Comparison of ENCODE assay signal across 11 mouse cellular contexts in genomic region chr4:40837008-40837407, GRCm38 (mm10). TPM values are rescaled to one million over a fixed set of nuclear protein-coding genes. Genes with fewer than 3 reads are reported as not detected.
DNase-seq lines count a peak whose midpoint lies in the region; ATAC-seq lines count a peak whose summit lies in the region.
"Had no signal": no experiment of that assay in that cellular context is flagged by ENCODE, and none has a peak within 500 bp of the region (broad histone marks: within the 10 kb centered on the region; RNA-seq: fewer than 3 reads in every experiment).

No protein-coding gene starts in this region.

- H3K36me3 ChIP-seq in heart, embryonic 13.5 days = peaks cover 6% of the 10 kb centered on the region; the same call in 1 of the 2 replicates
- peaks cover 81% of the 10 kb centered on the region for H3K36me3 ChIP-seq in megakaryocyte, embryonic 14.5 days (replicated peaks; ENCODE audit: low read length)
- no peaks in the 10 kb centered on the region for H3K36me3 ChIP-seq in intestine, embryonic 15.5 days
- H3K36me3 ChIP-seq in stomach, embryonic 15.5 days = no peaks in the 10 kb centered on the region

- peaks cover 82% of the 10 kb centered on the region for H3K4me1 ChIP-seq in heart, embryonic 13.5 days
- peaks cover 91% of the 10 kb centered on the region for H3K4me1 ChIP-seq in megakaryocyte, embryonic 14.5 days
- H3K4me1 ChIP-seq in intestine, embryonic 15.5 days (replicated peaks) = peaks cover 12% of the 10 kb centered on the region
- peaks cover 23% of the 10 kb centered on the region for H3K4me1 ChIP-seq in stomach, embryonic 15.5 days

- H3K4me2 ChIP-seq in heart, embryonic 13.5 days = peak overlapping the region; percentile 56
- no peak overlapping the region for H3K4me2 ChIP-seq in intestine, embryonic 15.5 days (replicated peaks)
- H3K4me2 ChIP-seq in stomach, embryonic 15.5 days = 0 out of 2 replicates have a peak overlapping the region, but pooled peaks have one; percentile 31

- peak overlapping the region; percentile 66 for H3K9ac ChIP-seq in heart, embryonic 13.5 days
- H3K9ac ChIP-seq in intestine, embryonic 15.5 days = no peak overlapping the region
- H3K9ac ChIP-seq in stomach, embryonic 15.5 days = no peak overlapping the region
- H3K9ac ChIP-seq: liver, embryonic 14.5 days had no signal

- DNase-seq in heart, adult 18-20 months = no peak
- DNase-seq in gastrocnemius, adult 8-10 months (ENCODE audit: low spot score in 2 of 2) = no peak

- no peaks in the 10 kb centered on the region for H3K9me3 ChIP-seq in heart, embryonic 13.5 days
- H3K9me3 ChIP-seq in megakaryocyte, embryonic 14.5 days = no peaks in the 10 kb centered on the region
- H3K9me3 ChIP-seq in intestine, embryonic 15.5 days = no peaks in the 10 kb centered on the region
- H3K9me3 ChIP-seq in stomach, embryonic 15.5 days = no peaks in the 10 kb centered on the region

- WGBS in heart, embryonic 13.5 days = 18% methylated on average over 3 of the region's 3 CpGs
- 50% methylated on average over 3 of the region's 3 CpGs for WGBS in intestine, embryonic 15.5 days
- WGBS in stomach, embryonic 15.5 days = 46% methylated on average over 3 of the region's 3 CpGs

- no peaks in the 10 kb centered on the region for H3K27me3 ChIP-seq in heart, embryonic 13.5 days (replicated peaks)
- H3K27me3 ChIP-seq in megakaryocyte, embryonic 14.5 days (replicated peaks) = no peaks in the 10 kb centered on the region
- no peaks in the 10 kb centered on the region for H3K27me3 ChIP-seq in intestine, embryonic 15.5 days (replicated peaks)
- no peaks in the 10 kb centered on the region for H3K27me3 ChIP-seq in stomach, embryonic 15.5 days (replicated peaks)

- H3K4me3 ChIP-seq in heart, embryonic 13.5 days = peak overlapping the region; percentile 13
- H3K4me3 ChIP-seq in megakaryocyte, embryonic 14.5 days (replicated peaks) = peak overlapping the region; percentile 2
- no peak overlapping the region for H3K4me3 ChIP-seq in intestine, embryonic 15.5 days (replicated peaks)
- no peak overlapping the region for H3K4me3 ChIP-seq in stomach, embryonic 15.5 days (replicated peaks)
- H3K4me3 ChIP-seq: layer of hippocampus, adult 2 months had no signal

- H3K27ac ChIP-seq in heart, embryonic 13.5 days (replicated peaks) = peak overlapping the region; percentile 93
- peak overlapping the region; percentile 42; the same call in 1 of the 2 replicates for H3K27ac ChIP-seq in intestine, embryonic 15.5 days
- peak overlapping the region; percentile 77 for H3K27ac ChIP-seq in stomach, embryonic 15.5 days

- ATAC-seq in heart, embryonic 13.5 days (ENCODE audit: extremely low read depth, insufficient number of reproducible peaks, low FRiP score, low TSS enrichment) = no peak
- no peak for ATAC-seq in megakaryocyte, adult 5-6 weeks (ENCODE audit: poor library complexity, severe bottlenecking)
- ATAC-seq in intestine, embryonic 15.5 days = peak; percentile 46
- no peak; the same call in 1 of the 2 replicates for ATAC-seq in stomach, embryonic 15.5 days (ENCODE audit: insufficient read depth, low FRiP score, low read depth)
- no peak for ATAC-seq in megakaryocyte-erythroid progenitor cell, adult 5-6 weeks (replicated peaks; ENCODE audit: low FRiP score, low TSS enrichment, poor library complexity, severe bottlenecking)
- ATAC-seq: CD4-positive, CD25-positive, alpha-beta regulatory T cell, adult 4 months had no signal

RNA-seq across cellular contexts. Expression of gene B4galt1, which starts 16.8 kb away (rescaled TPM):
- polyA plus RNA-seq in heart, embryonic 13.5 days (2015; fragmentation: Nextera tagmentation; extraction: Ambion mirVana) = 46.2 and 48.1 TPM in 2 replicates
- total RNA-seq in heart, adult 18-20 months (2021) = 10 to 100 TPM; 58.2 to 59.1 TPM
- 43.8 and 101 TPM in 2 replicates for polyA plus RNA-seq in megakaryocyte, embryonic 14.5 days (2012; ENCODE audit: insufficient read depth, low replicate concordance)
- 75.4 and 79.4 TPM in 2 replicates for total RNA-seq in megakaryocyte, adult 5-6 weeks (2015)
- 46.4 and 57.4 TPM in 2 replicates for total RNA-seq in megakaryocyte, adult 5-6 weeks (2017)
- 30.2 and 33.2 TPM in 2 replicates for polyA plus RNA-seq in intestine, embryonic 15.5 days (2015; fragmentation: Nextera tagmentation; extraction: Ambion mirVana)
- polyA plus RNA-seq in stomach, embryonic 15.5 days (2015; fragmentation: Nextera tagmentation; extraction: Ambion mirVana) = 47.2 and 47.8 TPM in 2 replicates
- 30.8 and 35.1 TPM in 2 replicates for total RNA-seq in megakaryocyte-erythroid progenitor cell, adult 5-6 weeks (2014; fragmentation: Nextera tagmentation)
- total RNA-seq in megakaryocyte-erythroid progenitor cell, adult 5-6 weeks (2017) = 14.4 and 20.5 TPM in 2 replicates
- 10 to 100 TPM; 22.3 to 27.7 (median 23.7) TPM for total RNA-seq in gastrocnemius, adult 8-10 months (2022)

Comparison
In these comparisons a context has a peak if more than half of its experiments do, and no peak if none do; other contexts are left out.
1. H3K27ac ChIP-seq: peak in every context shown above with its lines; median percentile 93 in heart, embryonic 13.5 days; 77 in stomach, embryonic 15.5 days; 42 in intestine, embryonic 15.5 days.
2. H3K4me3 ChIP-seq: peak in heart, embryonic 13.5 days (single experiment) and megakaryocyte, embryonic 14.5 days (single experiment); none in intestine, embryonic 15.5 days (single experiment) and stomach, embryonic 15.5 days (single experiment).